Mouse (Mus musculus): ENCODE data around the gene Tet3.

DNA sequence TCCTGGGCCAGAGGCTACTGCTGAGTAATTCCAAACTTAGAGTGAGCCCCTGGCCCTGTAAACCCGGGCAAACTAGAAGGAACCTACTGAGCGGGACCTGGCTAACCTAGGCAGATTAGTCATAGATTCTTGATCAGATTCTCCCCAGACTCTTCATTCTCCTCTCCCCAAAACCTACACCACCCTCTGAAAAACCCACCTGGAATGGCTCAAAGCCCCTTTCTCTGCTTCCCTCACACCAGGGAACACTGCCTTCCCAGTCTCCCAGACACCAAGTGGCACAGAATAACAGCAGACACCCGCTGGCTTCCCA, 18.7 kb downstream of the Tet3 start:
- TF ChIP-seq CTCF (IDR thresholded peaks at IDR 0.05; ENCODE audit: insufficient read depth, low read depth, low read length) (no peak), POLR2A (IDR thresholded peaks at IDR 0.05; ENCODE audit: insufficient read depth, low read depth, low read length) (no peak)
